Mouse (Mus musculus): ENCODE results near the gene 2900011O08Rik.
"Not testable (repeated sequence)": the region's sequence is repeated elsewhere in the genome, so short reads cannot be mapped to it uniquely, and the experiment has no call there.

2900011O08Rik gene

DNA sequence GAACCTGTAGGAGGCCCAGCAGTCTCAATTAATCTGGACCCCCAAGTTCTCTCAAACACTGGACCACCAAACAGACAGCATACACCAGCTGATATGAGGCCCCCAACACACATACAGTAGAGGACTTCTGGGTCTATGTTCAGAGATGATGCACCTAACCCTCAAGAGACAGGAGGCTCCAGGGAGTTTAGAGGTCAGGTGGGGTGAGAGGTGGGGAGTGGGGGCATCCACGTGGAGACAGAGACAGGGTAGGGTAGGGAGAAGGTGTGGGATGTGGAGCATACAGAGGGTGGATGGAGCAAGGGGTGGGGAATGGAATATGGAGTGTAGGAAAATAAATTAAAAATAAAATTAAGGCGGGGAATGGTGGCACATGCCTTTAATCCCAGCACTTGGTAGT lies 82.3 kb downstream of the 2900011O08Rik start:
- DNase-seq (ENCODE audit: low spot score) = not testable (repeated sequence)

DNA sequence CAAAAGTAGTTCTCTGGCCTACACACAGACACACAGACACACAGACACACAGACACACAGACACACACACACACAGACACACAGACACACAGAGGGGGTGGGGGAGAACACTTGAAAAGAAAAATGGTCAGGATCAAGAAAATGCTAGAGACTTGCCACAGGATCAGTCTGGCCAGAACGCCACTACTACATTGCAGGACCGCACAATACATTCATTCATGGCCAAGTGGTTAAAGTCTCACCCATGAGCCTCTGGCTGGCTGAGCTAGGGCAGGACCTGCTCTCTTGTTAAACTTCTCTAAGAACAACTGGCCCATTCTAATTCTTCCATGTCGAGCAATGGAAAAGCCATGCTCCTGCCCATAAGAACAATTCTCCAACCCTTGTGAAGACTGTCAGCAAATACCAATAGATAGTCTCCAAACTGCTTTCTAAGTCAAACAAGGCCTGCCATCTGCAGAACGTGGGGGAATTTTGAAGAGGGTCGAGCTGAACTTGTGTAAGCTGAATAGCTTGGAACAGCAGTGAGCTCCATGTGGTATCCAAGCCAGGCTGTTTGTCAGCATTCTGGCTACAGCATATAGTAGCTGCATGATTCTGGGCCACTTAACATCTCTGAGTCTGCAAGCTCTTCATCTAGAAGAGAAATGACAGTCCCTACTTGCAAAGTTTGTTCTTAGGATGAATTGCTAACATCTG lies 84.2 kb downstream of the 2900011O08Rik start:
- no peak for DNase-seq (ENCODE audit: low spot score)

- no peak for DNase-seq (ENCODE audit: low spot score)
These were observed 96.5 kb downstream of the 2900011O08Rik start for GRCm38 (mm10) chr16:14082925-14083324.

DNA sequence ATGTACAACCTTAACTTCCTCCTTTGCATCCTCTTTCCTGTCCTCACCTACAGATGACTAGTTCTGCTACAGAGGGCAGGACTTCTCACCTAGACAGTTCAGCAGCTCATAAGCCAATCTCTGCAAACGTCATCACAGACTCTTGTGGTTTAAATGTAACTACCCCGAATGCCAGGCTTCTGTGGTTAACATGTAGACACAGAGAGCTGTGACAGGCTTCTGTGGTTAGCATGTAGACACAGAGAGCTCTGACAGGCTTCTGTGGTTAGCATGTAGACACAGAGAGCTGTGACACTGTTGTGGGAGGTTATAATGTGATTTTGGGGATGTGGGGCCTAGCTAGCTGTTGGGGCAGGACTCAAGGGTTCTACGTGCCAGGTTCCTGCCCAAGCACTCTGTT lies 101.8 kb downstream of the 2900011O08Rik start:
- no peak for DNase-seq (ENCODE audit: low spot score)

DNA sequence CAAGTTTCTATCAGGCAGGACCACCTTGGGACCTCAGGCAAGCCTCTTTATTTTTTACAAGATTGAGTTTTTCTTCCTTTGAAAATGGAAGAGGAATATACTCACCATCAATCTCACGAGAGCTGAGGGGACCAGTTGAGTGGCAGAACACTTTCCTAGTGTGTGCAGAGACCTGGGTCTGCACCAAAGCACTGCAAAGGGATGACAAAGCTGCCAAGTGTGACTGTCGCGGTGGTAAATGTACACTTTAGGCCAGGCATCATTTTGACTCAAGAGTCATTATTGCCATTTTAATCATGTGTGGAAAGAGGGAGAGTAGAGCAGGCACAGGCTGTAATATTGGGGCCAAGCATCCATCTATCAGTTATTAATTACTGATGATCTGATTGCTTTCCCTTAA lies 102.9 kb downstream of the 2900011O08Rik start:
- no peak for DNase-seq (ENCODE audit: low spot score)

DNA sequence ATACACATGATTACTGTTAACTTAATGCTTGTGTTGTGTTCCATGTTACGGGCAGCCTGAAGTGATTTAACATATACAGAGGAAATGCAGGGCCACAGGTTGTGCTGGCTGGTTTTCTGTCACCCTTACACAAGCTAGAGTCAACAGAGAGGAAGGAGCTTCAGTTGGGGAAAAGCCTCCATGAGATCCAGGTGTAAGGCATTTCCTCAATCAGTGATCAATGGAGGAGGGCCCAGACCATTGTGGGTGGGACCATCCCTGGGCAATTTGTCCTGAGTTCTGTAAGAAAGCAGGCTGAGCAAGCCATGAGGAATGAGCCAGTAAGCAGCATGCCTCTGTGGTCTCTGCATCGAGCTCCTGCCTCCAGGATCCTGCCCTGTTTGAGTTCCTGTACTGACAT lies 105.4 kb downstream of the 2900011O08Rik start:
- DNase-seq (ENCODE audit: low spot score) = no peak

DNA sequence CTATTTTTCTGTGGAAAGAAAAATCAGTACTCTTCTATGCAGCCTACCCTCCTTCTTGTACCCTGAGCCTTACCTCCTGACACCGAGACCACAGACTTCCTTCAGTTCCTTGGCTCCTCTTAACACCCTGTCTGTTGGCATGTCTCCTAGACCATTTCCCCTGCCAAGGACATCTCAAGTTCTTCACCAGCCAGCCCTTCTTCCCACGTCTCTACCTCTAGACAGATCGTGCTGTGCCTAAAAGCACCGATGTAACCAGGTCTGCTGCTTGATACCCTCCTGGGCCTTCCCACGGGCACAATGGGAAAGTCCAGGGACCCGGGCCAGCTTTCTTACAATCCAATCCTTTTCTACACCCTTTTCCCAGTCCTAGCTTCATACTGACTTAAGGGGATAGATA lies 119.5 kb downstream of the 2900011O08Rik start:
- DNase-seq (ENCODE audit: low spot score) = no peak

- no peak for DNase-seq (ENCODE audit: low spot score)
These were observed 123.3 kb downstream of the 2900011O08Rik start for GRCm38 (mm10) chr16:14109651-14110230.

- no peak for DNase-seq (ENCODE audit: low spot score)
These were observed 124.5 kb downstream of the 2900011O08Rik start for GRCm38 (mm10) chr16:14110922-14111321.

- no peak for DNase-seq (ENCODE audit: low spot score)
These were observed 125.7 kb downstream of the 2900011O08Rik start for GRCm38 (mm10) chr16:14112133-14112532.

- no peak for DNase-seq (ENCODE audit: low spot score)
These were observed 126.3 kb downstream of the 2900011O08Rik start for GRCm38 (mm10) chr16:14112742-14113141.

GRCm38 (mm10) chr16:14117299-14117698 lies 130.9 kb downstream of the 2900011O08Rik start:
- no peak for DNase-seq (ENCODE audit: low spot score)

DNA sequence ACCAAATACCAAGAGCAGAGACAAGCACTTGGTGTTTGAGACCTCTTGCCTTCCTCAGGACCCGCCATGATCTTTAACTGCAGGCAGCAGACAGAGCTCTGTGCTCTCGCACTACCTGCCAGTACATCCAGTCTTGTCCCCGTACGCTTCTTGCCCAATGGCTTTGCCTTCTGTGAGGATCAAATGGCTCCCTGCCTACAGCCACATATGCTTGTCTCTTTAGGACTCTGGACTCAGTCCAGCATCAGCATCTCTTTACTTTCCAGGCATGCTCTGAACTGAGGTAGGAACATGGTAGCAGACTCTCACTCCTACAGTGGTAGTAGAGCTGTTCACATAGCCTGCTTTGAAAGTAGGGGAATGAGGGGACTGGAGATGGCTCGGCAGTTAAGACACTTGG lies 134.5 kb downstream of the 2900011O08Rik start:
- DNase-seq (ENCODE audit: low spot score) = no peak

DNA sequence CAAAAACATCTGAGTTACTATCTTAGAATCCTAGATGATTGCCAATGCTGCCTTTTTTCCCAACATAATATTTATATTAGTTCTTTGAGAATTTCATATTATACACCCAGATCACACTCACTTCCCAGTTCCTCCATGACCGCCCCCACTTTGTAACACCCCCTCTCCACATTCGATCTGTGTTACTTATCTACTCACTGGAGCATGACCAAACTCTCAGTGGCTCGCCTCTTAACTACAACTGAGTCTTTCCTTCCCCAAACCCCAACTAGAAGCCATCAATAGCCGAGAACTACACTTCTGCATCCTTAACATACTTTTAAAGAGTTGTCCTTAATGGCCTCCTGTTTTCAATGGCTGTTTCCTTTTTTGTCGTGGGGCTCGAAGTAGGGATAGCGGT lies 135.2 kb downstream of the 2900011O08Rik start:
- DNase-seq (ENCODE audit: low spot score) = no peak

DNA sequence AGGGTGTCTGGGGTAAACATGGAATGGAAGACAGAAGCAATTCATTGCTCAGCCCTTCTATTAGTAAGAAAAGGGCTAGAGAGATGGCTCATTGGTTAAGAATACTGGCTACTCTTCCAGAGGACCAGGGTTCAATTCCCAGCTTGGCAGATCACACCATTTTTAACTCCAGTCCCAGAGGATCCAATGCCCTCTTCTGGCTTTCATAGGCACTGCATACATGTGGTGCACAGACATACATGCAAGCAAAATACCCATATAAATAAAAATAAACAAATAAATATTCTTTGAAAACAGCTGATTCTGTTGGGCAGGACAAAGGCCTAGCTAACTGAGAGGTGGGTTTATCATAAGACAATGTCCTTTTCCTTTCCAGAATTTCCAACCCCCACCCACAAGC lies 136.2 kb downstream of the 2900011O08Rik start:
- no peak for DNase-seq (ENCODE audit: low spot score)

DNA sequence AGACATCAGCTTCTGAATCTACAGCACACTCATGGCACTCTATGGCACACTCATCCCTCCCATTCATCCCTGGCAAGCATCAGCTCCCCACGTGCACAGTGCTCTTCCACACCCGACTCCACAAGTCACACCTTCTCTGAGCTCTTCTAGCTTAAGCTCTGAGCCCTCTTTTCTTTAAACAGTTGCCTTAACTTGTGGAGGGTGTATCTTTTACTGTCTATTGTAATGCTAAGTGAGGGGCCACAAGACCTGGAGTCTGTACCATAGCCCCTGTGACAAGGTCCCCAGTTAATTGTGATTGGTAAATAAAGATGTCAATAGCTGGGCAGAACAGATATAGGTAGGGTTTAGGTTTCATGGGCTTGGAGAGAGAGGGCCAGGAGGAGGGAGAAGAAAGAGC lies 137.5 kb downstream of the 2900011O08Rik start:
- DNase-seq (ENCODE audit: low spot score) = no peak

DNA sequence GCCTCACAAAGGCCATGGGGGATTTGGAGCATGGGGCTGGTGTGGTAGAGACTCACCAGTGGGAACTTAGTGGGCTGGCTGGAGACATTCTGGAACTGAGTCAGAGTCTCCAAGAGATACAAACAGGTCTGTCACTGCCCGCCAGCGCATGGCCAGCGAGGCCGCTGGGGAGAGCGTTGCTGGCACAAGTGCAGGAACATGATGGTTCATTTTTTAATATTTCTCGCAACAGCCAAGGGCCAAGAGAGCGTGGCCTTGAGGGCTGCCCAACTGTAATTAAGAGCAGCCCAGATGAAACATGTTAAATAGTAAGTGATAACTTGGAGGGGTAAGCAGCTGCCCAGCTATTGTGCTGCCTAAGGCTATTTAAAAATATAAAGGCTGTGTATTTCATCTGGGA lies 138.3 kb downstream of the 2900011O08Rik start:
- no peak for DNase-seq (ENCODE audit: low spot score)

DNA sequence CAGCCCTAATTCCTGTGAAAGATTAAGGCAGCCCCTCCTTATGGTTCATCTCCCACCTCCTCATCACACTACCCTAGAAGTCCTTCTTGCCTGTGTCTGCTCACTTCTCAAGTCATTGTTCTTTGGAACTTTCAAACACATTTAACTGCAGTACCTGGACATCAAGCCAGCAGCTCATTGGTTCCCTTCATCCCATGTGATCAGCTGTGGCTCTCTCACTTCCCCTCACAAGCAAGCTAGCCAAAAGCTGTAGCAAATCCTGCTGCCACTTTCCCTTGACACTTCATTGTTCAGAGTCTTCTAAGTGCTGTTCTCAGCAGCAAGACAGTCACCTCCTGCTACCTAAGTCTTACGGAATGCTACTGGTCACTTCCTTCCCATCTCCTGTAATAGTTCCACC lies 138.8 kb downstream of the 2900011O08Rik start:
- no peak for DNase-seq (ENCODE audit: low spot score)

GRCm38 (mm10) chr16:14128977-14129376 lies 142.6 kb downstream of the 2900011O08Rik start:
- no peak for DNase-seq (ENCODE audit: low spot score)

DNA sequence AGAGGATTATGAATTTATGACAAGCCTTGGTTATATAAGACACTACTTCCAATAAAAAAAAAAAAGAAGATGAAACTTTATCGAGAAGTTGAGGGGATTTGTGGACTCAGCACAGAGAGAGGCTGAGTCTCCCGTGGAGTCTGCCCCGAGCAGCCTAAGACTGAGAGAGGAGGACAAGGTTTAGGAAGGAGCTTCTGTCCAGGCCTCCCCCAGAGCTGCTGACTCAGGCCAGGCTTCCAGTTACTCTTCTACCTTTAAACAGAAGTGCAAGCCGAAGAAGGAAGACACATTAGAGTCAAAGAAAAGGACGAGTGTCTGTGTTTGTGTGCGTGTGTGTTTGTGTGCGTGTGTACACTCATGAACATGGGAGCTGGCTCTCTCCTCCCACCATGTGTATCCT lies 144.4 kb downstream of the 2900011O08Rik start:
- no peak for DNase-seq (ENCODE audit: low spot score)

DNA sequence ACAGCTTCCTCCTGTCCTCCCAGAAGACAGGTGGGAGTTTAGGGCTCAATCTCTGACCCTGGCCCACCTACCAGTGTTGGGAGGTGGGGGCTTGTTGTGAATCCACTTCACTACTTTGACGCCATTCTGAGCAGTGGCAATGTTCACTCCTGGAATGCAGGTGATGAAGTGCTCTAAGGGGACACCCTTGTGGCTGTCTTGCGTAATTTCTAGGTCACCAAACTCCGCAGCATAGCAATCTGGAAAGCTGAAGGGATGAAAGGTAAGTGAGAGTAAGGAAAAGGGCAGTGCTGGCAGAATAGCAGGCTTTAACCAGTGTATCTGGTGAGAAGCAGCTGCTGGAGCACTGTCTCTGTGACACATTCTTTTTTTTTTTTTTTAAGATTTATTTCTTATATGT lies 145.0 kb downstream of the 2900011O08Rik start:
- DNase-seq (ENCODE audit: low spot score) = no peak

- DNase-seq (ENCODE audit: low spot score) = no peak
These were observed 145.4 kb downstream of the 2900011O08Rik start for GRCm38 (mm10) chr16:14131838-14132237.

DNA sequence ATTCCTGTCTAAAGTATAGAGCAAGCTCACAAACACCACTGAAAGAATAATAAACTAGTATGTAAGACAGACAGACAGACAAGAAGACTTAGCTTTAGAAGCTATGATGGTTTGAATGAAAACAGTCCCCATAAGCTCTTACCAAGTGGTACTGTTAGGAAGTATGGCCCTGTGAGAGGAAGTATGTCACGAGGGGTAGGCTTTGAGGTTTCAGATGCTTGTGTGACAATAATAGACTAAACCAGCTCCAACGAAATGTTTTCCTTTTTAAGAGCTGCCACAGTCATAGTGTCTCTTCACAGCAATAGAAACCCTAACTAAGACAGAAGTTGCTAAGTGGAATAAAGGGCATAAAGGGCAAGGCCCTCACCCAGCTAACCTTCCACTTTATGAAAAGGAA lies 148.6 kb downstream of the 2900011O08Rik start:
- no peak for DNase-seq (ENCODE audit: low spot score)

DNA sequence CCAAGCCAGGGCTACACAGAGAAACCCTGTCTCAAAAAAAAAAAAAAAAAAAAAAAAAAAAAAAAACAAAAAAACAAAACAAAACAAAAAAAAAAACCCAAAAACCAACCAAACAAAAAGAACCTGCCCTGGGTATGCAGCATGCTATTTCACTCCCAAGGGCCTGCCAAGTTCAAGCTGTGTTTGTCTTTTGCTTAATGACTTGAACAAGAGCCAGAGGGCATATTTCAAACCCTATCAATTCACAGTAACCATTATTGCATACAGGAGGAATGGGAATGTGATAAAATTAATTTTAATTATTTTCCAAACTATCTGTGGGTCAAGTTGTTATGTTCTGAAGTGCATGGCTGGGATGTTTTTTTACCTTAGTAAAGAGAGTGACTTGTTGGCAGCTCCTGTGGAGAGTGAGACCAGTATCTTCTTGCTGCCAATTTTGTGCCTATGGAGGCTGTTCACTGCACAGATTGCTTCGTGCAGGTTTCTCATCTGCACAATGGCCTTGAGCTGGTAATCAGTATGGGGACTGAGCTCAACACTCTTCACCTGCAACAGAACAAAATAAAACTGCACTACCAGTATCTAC lies 151.7 kb downstream of the 2900011O08Rik start:
- DNase-seq (ENCODE audit: low spot score) = no peak

All from urinary bladder, postnatal 25 days (tissue).